Mouse (Mus musculus): ENCODE data around the gene Nrf1. TPM values are rescaled to one million over a fixed set of nuclear protein-coding genes. Genes with fewer than 3 reads are reported as not detected.
A peak's percentile ranks its signal among the peaks of the same experiment; 100 is the strongest.

Gene Nrf1
- polyA plus RNA-seq, 1 experiment from 2014 or later, result 69.9 TPM

- DNase-seq (ENCODE audit: low spot score) (no peak), ATAC-seq (ENCODE audit: low FRiP score) (no peak)
- H3K4me2 ChIP-seq (replicated peaks; ENCODE audit: low read depth, low read length), result no peak overlapping the region
- H3K27ac ChIP-seq (ENCODE audit: low read depth, low read length), result no peak overlapping the region
- no peaks in the 10 kb centered on the region for H3K36me3 ChIP-seq (ENCODE audit: control insufficient read depth, insufficient read depth, low read length)
- no peaks in the 10 kb centered on the region for H3K27me3 ChIP-seq (ENCODE audit: control insufficient read depth, insufficient read depth, low read length)
- no peak overlapping the region for H3K4me3 ChIP-seq (ENCODE audit: low read depth, low read length)
- H3K9me3 ChIP-seq (ENCODE audit: control insufficient read depth, low read length), result no peaks in the 10 kb centered on the region
- no peaks in the 10 kb centered on the region for H3K4me1 ChIP-seq (replicated peaks; ENCODE audit: control insufficient read depth, insufficient read depth, low read length)
- H3K9ac ChIP-seq (ENCODE audit: low read depth, low read length), result no peak overlapping the region
- WGBS, result 96% methylated on average over 2 of the region's 2 CpGs
These were observed 14.8 kb downstream of the Nrf1 start for GRCm38 (mm10) chr6:30062544-30062943.

- H3K9ac ChIP-seq (ENCODE audit: low read depth, low read length), result no peak overlapping the region
- H3K4me3 ChIP-seq (ENCODE audit: low read depth, low read length), result no peak overlapping the region
- WGBS, result 89% methylated on average over 2 of the region's 2 CpGs
- H3K27ac ChIP-seq (ENCODE audit: low read depth, low read length), result no peak overlapping the region
- H3K36me3 ChIP-seq (ENCODE audit: control insufficient read depth, insufficient read depth, low read length), result no peaks in the 10 kb centered on the region
- DNase-seq (ENCODE audit: low spot score) (no peak), ATAC-seq (ENCODE audit: low FRiP score) (no peak)
- H3K4me1 ChIP-seq (replicated peaks; ENCODE audit: control insufficient read depth, insufficient read depth, low read length), result no peaks in the 10 kb centered on the region
- H3K9me3 ChIP-seq (ENCODE audit: control insufficient read depth, low read length), result no peaks in the 10 kb centered on the region
- no peaks in the 10 kb centered on the region for H3K27me3 ChIP-seq (ENCODE audit: control insufficient read depth, insufficient read depth, low read length)
- H3K4me2 ChIP-seq (replicated peaks; ENCODE audit: low read depth, low read length), result no peak overlapping the region
These were observed 17.6 kb downstream of the Nrf1 start for GRCm38 (mm10) chr6:30065369-30065768.

DNA sequence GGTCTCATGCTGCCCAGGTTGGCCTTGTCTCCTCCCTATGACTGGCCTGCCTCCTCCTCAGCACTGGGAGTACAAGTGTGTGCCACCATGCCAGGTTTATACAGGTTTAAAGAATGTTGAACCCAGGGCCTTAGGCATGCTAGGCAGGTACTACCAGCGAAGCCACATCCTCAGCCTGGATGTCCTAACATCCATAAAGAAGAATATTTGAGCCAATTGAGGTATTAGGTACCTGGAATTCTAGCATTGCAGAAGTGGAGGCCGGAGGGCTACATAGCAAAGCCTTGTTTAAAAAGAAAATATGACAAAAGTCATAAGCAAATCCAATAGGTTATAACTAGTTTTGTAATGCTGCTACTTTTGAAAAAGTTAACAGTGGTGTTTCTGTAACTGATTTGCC lies 19.0 kb downstream of the Nrf1 start:
- Histone ChIP-seq H3K9ac (ENCODE audit: low read depth, low read length) (no peak overlapping the region), H3K4me1 (replicated peaks; ENCODE audit: control insufficient read depth, insufficient read depth, low read length) (no peaks in the 10 kb centered on the region), H3K36me3 (ENCODE audit: control insufficient read depth, insufficient read depth, low read length) (no peaks in the 10 kb centered on the region), H3K27ac (ENCODE audit: low read depth, low read length) (no peak overlapping the region), H3K4me3 (ENCODE audit: low read depth, low read length) (no peak overlapping the region), H3K4me2 (replicated peaks; ENCODE audit: low read depth, low read length) (no peak overlapping the region), H3K9me3 (ENCODE audit: control insufficient read depth, low read length) (no peaks in the 10 kb centered on the region), H3K27me3 (ENCODE audit: control insufficient read depth, insufficient read depth, low read length) (no peaks in the 10 kb centered on the region)
- ATAC-seq (ENCODE audit: low FRiP score), result no peak
- no peak for DNase-seq (ENCODE audit: low spot score)
- WGBS, result 96% methylated on average over 2 of the region's 2 CpGs

DNA sequence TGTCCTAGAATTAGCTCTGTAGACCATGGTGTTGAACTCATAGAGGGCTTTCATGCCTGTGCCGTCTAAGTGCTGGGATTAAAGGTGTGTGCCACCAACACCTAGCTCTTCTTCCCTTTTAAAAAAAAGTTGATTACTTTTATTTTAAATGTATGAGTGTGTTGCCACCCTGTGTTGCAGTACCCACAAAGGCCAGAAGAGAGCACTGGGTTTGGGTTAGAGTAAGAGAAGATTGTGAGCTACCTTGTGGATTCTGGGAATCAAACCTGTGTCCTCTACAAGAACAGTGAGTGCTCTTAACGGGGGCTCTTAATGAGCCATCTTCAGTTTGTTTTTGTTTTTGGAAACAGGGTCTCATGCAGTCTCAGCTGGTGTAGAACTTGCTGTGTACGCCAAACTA lies 24.7 kb downstream of the Nrf1 start:
- ATAC-seq (ENCODE audit: low FRiP score), result no peak
- DNase-seq (ENCODE audit: low spot score), result no peak
- 93% methylated on average over 3 of the region's 3 CpGs for WGBS

GRCm38 (mm10) chr6:30078938-30079529 lies 31.2 kb downstream of the Nrf1 start:
- Histone ChIP-seq H3K36me3 (ENCODE audit: control insufficient read depth, insufficient read depth, low read length) (no peaks in the 10 kb centered on the region), H3K9ac (ENCODE audit: low read depth, low read length) (no peak overlapping the region), H3K27me3 (ENCODE audit: control insufficient read depth, insufficient read depth, low read length) (no peaks in the 10 kb centered on the region), H3K4me1 (replicated peaks; ENCODE audit: control insufficient read depth, insufficient read depth, low read length) (no peaks in the 10 kb centered on the region; the same call in 1 of the 2 replicates), H3K4me2 (replicated peaks; ENCODE audit: low read depth, low read length) (no peak overlapping the region), H3K4me3 (ENCODE audit: low read depth, low read length) (no peak overlapping the region), H3K9me3 (ENCODE audit: control insufficient read depth, low read length) (no peaks in the 10 kb centered on the region), H3K27ac (ENCODE audit: low read depth, low read length) (no peak overlapping the region)
- peak; percentile 18 for DNase-seq (ENCODE audit: low spot score)
- no peak for ATAC-seq (ENCODE audit: low FRiP score)
- WGBS, result 53% methylated on average over 4 of the region's 4 CpGs

More for the DNA sequence above, 24.7 kb downstream of the Nrf1 start:
- no peaks in the 10 kb centered on the region for H3K4me1 ChIP-seq (replicated peaks; ENCODE audit: control insufficient read depth, insufficient read depth, low read length)
- no peaks in the 10 kb centered on the region for H3K36me3 ChIP-seq (ENCODE audit: control insufficient read depth, insufficient read depth, low read length)
- no peaks in the 10 kb centered on the region for H3K9me3 ChIP-seq (ENCODE audit: control insufficient read depth, low read length)
- H3K27me3 ChIP-seq (ENCODE audit: control insufficient read depth, insufficient read depth, low read length), result no peaks in the 10 kb centered on the region
- H3K4me3 ChIP-seq (ENCODE audit: low read depth, low read length), result no peak overlapping the region
- no peak overlapping the region for H3K27ac ChIP-seq (ENCODE audit: low read depth, low read length)
- no peak overlapping the region for H3K4me2 ChIP-seq (replicated peaks; ENCODE audit: low read depth, low read length)
- H3K9ac ChIP-seq (ENCODE audit: low read depth, low read length), result no peak overlapping the region

DNA sequence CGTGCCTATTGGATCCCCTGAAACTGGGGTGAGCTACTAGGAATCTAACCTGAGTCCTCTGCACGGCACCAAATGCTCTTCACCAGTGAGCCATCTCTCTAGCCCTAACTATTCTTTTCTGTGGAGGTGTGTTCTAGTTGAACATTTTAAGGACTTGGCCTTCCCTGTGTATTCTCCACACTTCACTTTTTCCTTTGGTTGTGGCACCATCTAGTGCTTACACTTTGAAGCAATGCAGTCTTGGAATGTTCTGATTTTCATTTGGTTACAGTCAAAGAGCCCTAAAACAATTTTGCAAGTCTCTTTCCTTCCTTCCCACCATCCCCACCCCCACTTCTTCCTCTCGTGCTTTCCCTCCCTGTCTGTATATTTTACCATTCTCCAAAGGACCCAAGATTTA lies 33.6 kb downstream of the Nrf1 start:
- Histone ChIP-seq H3K36me3 (ENCODE audit: control insufficient read depth, insufficient read depth, low read length) (no peaks in the 10 kb centered on the region), H3K27ac (ENCODE audit: low read depth, low read length) (no peak overlapping the region), H3K9ac (ENCODE audit: low read depth, low read length) (no peak overlapping the region), H3K4me1 (replicated peaks; ENCODE audit: control insufficient read depth, insufficient read depth, low read length) (no peaks in the 10 kb centered on the region; the same call in 1 of the 2 replicates), H3K27me3 (ENCODE audit: control insufficient read depth, insufficient read depth, low read length) (no peaks in the 10 kb centered on the region), H3K9me3 (ENCODE audit: control insufficient read depth, low read length) (no peaks in the 10 kb centered on the region), H3K4me3 (ENCODE audit: low read depth, low read length) (no peak overlapping the region), H3K4me2 (replicated peaks; ENCODE audit: low read depth, low read length) (no peak overlapping the region)
- WGBS, result 91% methylated on average over 3 of the region's 3 CpGs
- ATAC-seq (ENCODE audit: low FRiP score) (no peak), DNase-seq (ENCODE audit: low spot score) (peak; percentile 15)

- Histone ChIP-seq H3K9ac (ENCODE audit: low read depth, low read length) (no peak overlapping the region), H3K27ac (ENCODE audit: low read depth, low read length) (no peak overlapping the region), H3K4me3 (ENCODE audit: low read depth, low read length) (no peak overlapping the region), H3K4me2 (replicated peaks; ENCODE audit: low read depth, low read length) (no peak overlapping the region), H3K9me3 (ENCODE audit: control insufficient read depth, low read length) (no peaks in the 10 kb centered on the region), H3K36me3 (ENCODE audit: control insufficient read depth, insufficient read depth, low read length) (no peaks in the 10 kb centered on the region), H3K4me1 (replicated peaks; ENCODE audit: control insufficient read depth, insufficient read depth, low read length) (no peaks in the 10 kb centered on the region; the same call in 1 of the 2 replicates), H3K27me3 (ENCODE audit: control insufficient read depth, insufficient read depth, low read length) (no peaks in the 10 kb centered on the region)
- ATAC-seq (ENCODE audit: low FRiP score), result no peak
- no peak for DNase-seq (ENCODE audit: low spot score)
- WGBS, result 77% methylated on average over 1 of the region's 1 CpGs
These were observed 35.5 kb downstream of the Nrf1 start for GRCm38 (mm10) chr6:30083307-30083706.

- WGBS, result 54% methylated on average over 2 of the region's 2 CpGs
- H3K9me3 ChIP-seq (ENCODE audit: control insufficient read depth, low read length), result no peaks in the 10 kb centered on the region
- no peak for ATAC-seq (ENCODE audit: low FRiP score)
These were observed 37.6 kb downstream of the Nrf1 start for GRCm38 (mm10) chr6:30085351-30085750.

GRCm38 (mm10) chr6:30091221-30091620 lies 43.4 kb downstream of the Nrf1 start:
- Histone ChIP-seq H3K9me3 (ENCODE audit: control insufficient read depth, low read length) (no peaks in the 10 kb centered on the region), H3K4me1 (replicated peaks; ENCODE audit: control insufficient read depth, insufficient read depth, low read length) (no peaks in the 10 kb centered on the region), H3K36me3 (ENCODE audit: control insufficient read depth, insufficient read depth, low read length) (0 out of 2 replicates have a peak, but pooled peaks cover 3% of the 10 kb centered on the region), H3K4me3 (ENCODE audit: low read depth, low read length) (no peak overlapping the region), H3K4me2 (replicated peaks; ENCODE audit: low read depth, low read length) (no peak overlapping the region), H3K27ac (ENCODE audit: low read depth, low read length) (no peak overlapping the region), H3K9ac (ENCODE audit: low read depth, low read length) (no peak overlapping the region), H3K27me3 (ENCODE audit: control insufficient read depth, insufficient read depth, low read length) (no peaks in the 10 kb centered on the region)
- ATAC-seq (ENCODE audit: low FRiP score) (no peak), DNase-seq (ENCODE audit: low spot score) (no peak)
- WGBS, result 89% methylated on average over 4 of the region's 4 CpGs

More at GRCm38 (mm10) chr6:30085351-30085750, 37.6 kb downstream of the Nrf1 start:
- Histone ChIP-seq H3K36me3 (ENCODE audit: control insufficient read depth, insufficient read depth, low read length) (0 out of 2 replicates have a peak, but pooled peaks cover 3% of the 10 kb centered on the region), H3K4me2 (replicated peaks; ENCODE audit: low read depth, low read length) (no peak overlapping the region), H3K4me1 (replicated peaks; ENCODE audit: control insufficient read depth, insufficient read depth, low read length) (no peaks in the 10 kb centered on the region), H3K9ac (ENCODE audit: low read depth, low read length) (no peak overlapping the region), H3K27ac (ENCODE audit: low read depth, low read length) (no peak overlapping the region), H3K27me3 (ENCODE audit: control insufficient read depth, insufficient read depth, low read length) (no peaks in the 10 kb centered on the region), H3K4me3 (ENCODE audit: low read depth, low read length) (no peak overlapping the region)
- DNase-seq (ENCODE audit: low spot score), result peak; percentile 23

Data from hindbrain, embryonic 11.5 days (tissue).